Mouse (Mus musculus) MEL (cell line): ENCODE results near the gene Schip1. TPM values are rescaled to one million over a fixed set of nuclear protein-coding genes. Genes with fewer than 3 reads are reported as not detected.

Experiments used
- DNase-seq: peaks from one replicate; pipeline ENCODE4 v3.0.0; 2011; ENCODE audit warnings: low read depth, low spot score
- H3K27ac ChIP-seq: 2 replicates; pipeline ENCODE4 v1.5.1; 2012; ENCODE audit warnings: low read depth, mild to moderate bottlenecking, control low read depth, low read length, moderate library complexity; ENCODE audit not compliant: control insufficient read depth
- H3K27me3 ChIP-seq, 2 experiments: fragments of 150-350 bp in 1 of 2; sonication (generic) in 1 of 2; 2 replicates each; pipeline ENCODE4 v1.6.1; 2012; ENCODE audit warnings: low read length in 2 of 2, mild to moderate bottlenecking in 2 of 2, improper control_type of control experiment in 1 of 2, moderate library complexity in 1 of 2; ENCODE audit not compliant: insufficient read depth in 2 of 2, control insufficient read depth in 1 of 2
- H3K36me3 ChIP-seq, 2 experiments: 2 replicates each; pipeline ENCODE4 v1.6.1; 2012 to 2014; ENCODE audit warnings: low read length in 2 of 2, improper control_type of control experiment in 1 of 2, inconsistent platforms in 1 of 2, mild to moderate bottlenecking in 1 of 2; ENCODE audit not compliant: insufficient read depth in 2 of 2, control insufficient read depth in 1 of 2
- H3K4me1 ChIP-seq, 2 experiments: fragments of 150-350 bp in 1 of 2; sonication (generic) in 1 of 2; 2 replicates each; pipeline ENCODE4 v1.6.1; 2012; ENCODE audit warnings: low read length in 2 of 2, improper control_type of control experiment in 1 of 2, mild to moderate bottlenecking in 1 of 2; ENCODE audit not compliant: insufficient read depth in 2 of 2, control insufficient read depth in 1 of 2
- H3K4me3 ChIP-seq, 2 experiments: fragments of 150-350 bp in 1 of 2; sonication (generic) in 1 of 2; 2 replicates each; pipeline ENCODE4 v1.5.1; 2012; ENCODE audit warnings: low read depth in 2 of 2, low read length in 2 of 2, mild to moderate bottlenecking in 2 of 2, moderate library complexity in 2 of 2, control low read depth in 1 of 2, improper control_type of control experiment in 1 of 2; ENCODE audit not compliant: control insufficient read depth in 1 of 2, insufficient read depth in 1 of 2
- H3K79me2 ChIP-seq: 2 replicates; pipeline ENCODE4 v1.6.1; 2012; ENCODE audit warnings: mild to moderate bottlenecking, low read length, moderate library complexity; ENCODE audit not compliant: control insufficient read depth, poor library complexity, insufficient read depth
- H3K9ac ChIP-seq: 2 replicates; pipeline ENCODE4 v1.6.1; 2012; ENCODE audit warnings: low read depth, mild to moderate bottlenecking, control low read depth, low read length, moderate library complexity; ENCODE audit not compliant: control insufficient read depth, poor library complexity, severe bottlenecking
- H3K9me3 ChIP-seq: fragments of 150-350 bp; sonication (generic); replicated peaks from 2 replicates; pipeline ENCODE4 v1.6.1; 2012; ENCODE audit warnings: mild to moderate bottlenecking, low read length, improper control_type of control experiment, moderate library complexity; ENCODE audit not compliant: insufficient read depth
- BHLHE40 ChIP-seq: IDR thresholded peaks from 2 replicates; pipeline ENCODE4 v1.6.1; 2012; ENCODE audit warnings: low read depth, mild to moderate bottlenecking, inconsistent platforms, low read length, improper control_type of control experiment, borderline replicate concordance
- CHD1 ChIP-seq: IDR thresholded peaks from 2 replicates; pipeline ENCODE4 v1.6.1; 2012; ENCODE audit warnings: low read depth, mild to moderate bottlenecking, inconsistent platforms, low read length, improper control_type of control experiment
- EP300 ChIP-seq, 2 experiments: IDR thresholded peaks; 2 replicates each; pipeline ENCODE4 v1.6.1; 2011; ENCODE audit warnings: improper control_type of control experiment in 2 of 2, low read length in 2 of 2, low read depth in 1 of 2, mild to moderate bottlenecking in 1 of 2
- ETS1 ChIP-seq: IDR thresholded peaks from 2 replicates; pipeline ENCODE4 v1.6.1; 2012; ENCODE audit warnings: low read depth, mild to moderate bottlenecking, inconsistent platforms, low read length, improper control_type of control experiment, moderate library complexity
- JUND ChIP-seq: IDR thresholded peaks from 2 replicates; pipeline ENCODE4 v1.6.1; 2011; ENCODE audit warnings: low read depth, mild to moderate bottlenecking, improper control_type of control experiment, low read length
- KAT2A ChIP-seq: conservative IDR thresholded peaks from 2 replicates; pipeline ENCODE4 v1.6.1; 2012; ENCODE audit warnings: low read depth, low read length, improper control_type of control experiment, inconsistent platforms
- MAX ChIP-seq: IDR thresholded peaks from 2 replicates; pipeline ENCODE4 v1.6.1; 2011; ENCODE audit warnings: low read length, improper control_type of control experiment
- MEF2A ChIP-seq: IDR thresholded peaks from 2 replicates; pipeline ENCODE4 v1.6.1; 2014; ENCODE audit warnings: low read depth, mild to moderate bottlenecking, inconsistent platforms, low read length, improper control_type of control experiment; ENCODE audit not compliant: poor library complexity, insufficient replicate concordance, severe bottlenecking; ENCODE audit errors: extremely low read depth
- MXI1 ChIP-seq: IDR thresholded peaks from 2 replicates; pipeline ENCODE4 v1.6.1; 2011; ENCODE audit warnings: mild to moderate bottlenecking, low read depth, low read length, improper control_type of control experiment
- MYC ChIP-seq: IDR thresholded peaks from 2 replicates; pipeline ENCODE4 v1.6.1; 2011; ENCODE audit warnings: low read depth, mild to moderate bottlenecking, low read length, improper control_type of control experiment, moderate library complexity
- POLR2AphosphoS2 ChIP-seq: IDR thresholded peaks from 2 replicates; pipeline ENCODE4 v1.6.1; 2011; ENCODE audit warnings: low read length, improper control_type of control experiment
- TAL1 ChIP-seq: IDR thresholded peaks from 2 replicates; pipeline ENCODE4 v1.6.1; 2012; ENCODE audit warnings: mild to moderate bottlenecking, inconsistent platforms, low read length, moderate library complexity, mixed read lengths
- TBP ChIP-seq: IDR thresholded peaks from 2 replicates; pipeline ENCODE4 v1.8.0; 2011; ENCODE audit warnings: low read depth, low read length, improper control_type of control experiment
- TCF12 ChIP-seq: IDR thresholded peaks from 2 replicates; pipeline ENCODE4 v1.6.1; 2014; ENCODE audit warnings: low read depth, mild to moderate bottlenecking, inconsistent platforms, low read length, improper control_type of control experiment, moderate library complexity
- USF1 ChIP-seq: IDR thresholded peaks from 2 replicates; pipeline ENCODE4 v1.6.1; 2014; ENCODE audit warnings: low read depth, mild to moderate bottlenecking, inconsistent platforms, low read length, improper control_type of control experiment, moderate library complexity
- USF2 ChIP-seq, 2 experiments: IDR thresholded peaks; 2 replicates each; pipeline ENCODE4 v1.6.1; 2011 to 2012; ENCODE audit warnings: improper control_type of control experiment in 2 of 2, low read length in 2 of 2, borderline replicate concordance in 1 of 2, inconsistent platforms in 1 of 2, low read depth in 1 of 2, mild to moderate bottlenecking in 1 of 2; ENCODE audit not compliant: insufficient read depth in 1 of 2
- ZC3H11A ChIP-seq: IDR thresholded peaks from 2 replicates; pipeline ENCODE4 v1.6.1; 2012; ENCODE audit warnings: low read depth, mild to moderate bottlenecking, inconsistent platforms, low read length, improper control_type of control experiment
- ZNF384 ChIP-seq: IDR thresholded peaks from 2 replicates; pipeline ENCODE4 v1.6.1; 2012; ENCODE audit warnings: low read depth, mild to moderate bottlenecking, inconsistent platforms, low read length, improper control_type of control experiment
- polyA plus RNA-seq, 2 experiments: library from polyadenylated mRNA; stranded (reverse) in 1 of 2; unstranded in 1 of 2; fragments of >175 nt in 1 of 2; fragments of >200 nt in 1 of 2; gene quantifications; 2 replicates each; pipeline versions ENCODE4 v1.2.1 to v1.2.4; 2012; ENCODE audit warnings: low replicate concordance in 2 of 2, low read depth in 1 of 2; ENCODE audit not compliant: insufficient read length in 2 of 2, insufficient read depth in 1 of 2, missing spikeins in 1 of 2
- total RNA-seq: library from RNA; depleted of rRNA; stranded (reverse); fragments of 300-350 nt; gene quantifications from 2 replicates; pipeline ENCODE4 v1.2.3, GENCODE M21; 2012

Gene Schip1
- total and polyA plus RNA-seq, 3 experiments: 10.1 to 12.4 TPM; not detected in 1

GRCm38 (mm10) chr3:68630821-68631220 is 566.2 kb downstream of the Schip1 start:
- H3K27me3 ChIP-seq: no peaks in the 10 kb centered on the region
- no peak overlapping the region for H3K9ac ChIP-seq
- H3K9me3 ChIP-seq: no peaks in the 10 kb centered on the region
- H3K4me3 ChIP-seq: no peak overlapping the region
- H3K4me1 ChIP-seq: peaks cover 0 to 4% of the 10 kb centered on the region in 2 experiments; a peak in 1 of 4 replicates
- DNase-seq: no peak
- H3K36me3 ChIP-seq: peaks cover 0 to 2% of the 10 kb centered on the region in 2 experiments; a peak in 1 of 4 replicates
- TF ChIP-seq MEF2A: no peak
- H3K27ac ChIP-seq: no peak overlapping the region
- H3K79me2 ChIP-seq: no peaks in the 10 kb centered on the region

GRCm38 (mm10) chr3:68632714-68633113 is 568.1 kb downstream of the Schip1 start:
- Histone ChIP-seq H3K79me2 (no peaks in the 10 kb centered on the region), H3K27ac (no peak overlapping the region), H3K9me3 (no peaks in the 10 kb centered on the region), H3K27me3 (peaks cover 0 to 3% of the 10 kb centered on the region in 2 experiments; a peak in 2 of 4 replicates), H3K9ac (no peak overlapping the region), H3K4me1 (peaks cover 0 to 4% of the 10 kb centered on the region in 2 experiments; a peak in 1 of 4 replicates), H3K36me3 (peaks cover 0 to 2% of the 10 kb centered on the region in 2 experiments; a peak in 1 of 4 replicates), H3K4me3 (no peak overlapping the region)
- TF ChIP-seq BHLHE40: no peak
- no peak for TF ChIP-seq ETS1
- no peak for TF ChIP-seq ZC3H11A
- TF ChIP-seq USF2 (IDR thresholded peaks at IDR 0.05; ENCODE audit: borderline replicate concordance in 1 of 2, insufficient read depth in 1 of 2, low read depth in 1 of 2, low read length in 2 of 2): no peak
- no peak for TF ChIP-seq CHD1
- TF ChIP-seq MXI1: no peak
- no peak for TF ChIP-seq EP300 (IDR thresholded peaks at IDR 0.05; ENCODE audit: low read depth in 1 of 2, low read length in 2 of 2)
- TF ChIP-seq JUND: no peak
- no peak for TF ChIP-seq TAL1
- no peak for TF ChIP-seq POLR2AphosphoS2
- no peak for TF ChIP-seq ZNF384
- no peak for TF ChIP-seq TBP
- TF ChIP-seq KAT2A: no peak
- no peak for TF ChIP-seq MAX
- TF ChIP-seq USF1: no peak
- no peak for TF ChIP-seq TCF12
- no peak for TF ChIP-seq MYC
- no peak for DNase-seq
